Mouse (Mus musculus): ENCODE results near the gene Usf1. TPM values are rescaled to one million over a fixed set of nuclear protein-coding genes. Genes with fewer than 3 reads are reported as not detected.

The Usf1 gene
- 73.6 TPM for polyA plus RNA-seq (2017; shearing (Covaris generic))

GRCm38 (mm10) chr1:171410947-171411484, at the start of gene Usf1:
Gene Usf1, plus strand, starts transcription at chr1:171411313.

GRCm38 (mm10) chr1:171369845-171370556, 41.1 kb upstream of the Usf1 start, which contains the start of gene Nectin4:
Gene Nectin4, plus strand, starts transcription at chr1:171370099.

GRCm38 (mm10) chr1:171388376-171389102, 22.6 kb upstream of the Usf1 start, which contains the start of gene Arhgap30:
Gene Arhgap30, plus strand, starts transcription at chr1:171388954.

GRCm38 (mm10) chr1:171418660-171419059, 7.5 kb downstream of the Usf1 start, which contains the start of gene Tstd1:
Gene Tstd1, plus strand, starts transcription at chr1:171418872.

GRCm38 (mm10) chr1:171437264-171438013, 26.3 kb downstream of the Usf1 start, which contains the start of gene F11r:
Gene F11r, plus strand, starts transcription at chr1:171437535.

Other genes starting within 250 kb of the Usf1 start
- not detected for gene Pcp4l1, start 215.0 kb upstream of the Usf1 start, polyA plus RNA-seq (2017; shearing (Covaris generic))
- gene Nr1i3, start 197.3 kb upstream of the Usf1 start, polyA plus RNA-seq (2017; shearing (Covaris generic)) = 0.37 TPM
- 17.5 TPM for gene Tomm40l, start 188.8 kb upstream of the Usf1 start, polyA plus RNA-seq (2017; shearing (Covaris generic))
- gene Apoa2, start 186.3 kb upstream of the Usf1 start, polyA plus RNA-seq (2017; shearing (Covaris generic)) = not detected
- gene Fcer1g, start 176.9 kb upstream of the Usf1 start, polyA plus RNA-seq (2017; shearing (Covaris generic)) = not detected
- 0.12 TPM for gene Adamts4, start 160.9 kb upstream of the Usf1 start, polyA plus RNA-seq (2017; shearing (Covaris generic))
- gene Ndufs2, start 159.9 kb upstream of the Usf1 start, polyA plus RNA-seq (2017; shearing (Covaris generic)) = 124 TPM
- gene B4galt3, start 141.0 kb upstream of the Usf1 start, polyA plus RNA-seq (2017; shearing (Covaris generic)) = 51.8 TPM
- 62.3 TPM for gene Ppox, start 130.1 kb upstream of the Usf1 start, polyA plus RNA-seq (2017; shearing (Covaris generic))
- 57.4 TPM for gene Usp21, start 123.3 kb upstream of the Usf1 start, polyA plus RNA-seq (2017; shearing (Covaris generic))
- 50.7 TPM for gene Ufc1, start 116.3 kb upstream of the Usf1 start, polyA plus RNA-seq (2017; shearing (Covaris generic))
- 32.6 TPM for gene Dedd, start 82.2 kb upstream of the Usf1 start, polyA plus RNA-seq (2017; shearing (Covaris generic))
- gene Nit1, start 65.7 kb upstream of the Usf1 start, polyA plus RNA-seq (2017; shearing (Covaris generic)) = 39.4 TPM
- 112 TPM for gene Pfdn2, start 65.6 kb upstream of the Usf1 start, polyA plus RNA-seq (2017; shearing (Covaris generic))
- gene Klhdc9, start 50.5 kb upstream of the Usf1 start, polyA plus RNA-seq (2017; shearing (Covaris generic)) = not detected
- gene Nectin4, start 41.2 kb upstream of the Usf1 start, polyA plus RNA-seq (2017; shearing (Covaris generic)) = 0.10 TPM
- 159 TPM for gene Arhgap30, start 22.4 kb upstream of the Usf1 start, polyA plus RNA-seq (2017; shearing (Covaris generic))
- 3.6 TPM for gene Tstd1, start 7.6 kb downstream of the Usf1 start, polyA plus RNA-seq (2017; shearing (Covaris generic))
- 0.19 TPM for gene F11r, start 26.2 kb downstream of the Usf1 start, polyA plus RNA-seq (2017; shearing (Covaris generic))
- 7.3 TPM for gene Alyref2, start 92.2 kb downstream of the Usf1 start, polyA plus RNA-seq (2017; shearing (Covaris generic))
- gene Itln1, start 124.0 kb downstream of the Usf1 start, polyA plus RNA-seq (2017; shearing (Covaris generic)) = not detected
- gene Cd244a, start 147.9 kb downstream of the Usf1 start, polyA plus RNA-seq (2017; shearing (Covaris generic)) = not detected
- 92.0 TPM for gene Ly9, start 196.1 kb downstream of the Usf1 start, polyA plus RNA-seq (2017; shearing (Covaris generic))
- gene Slamf7, start 241.7 kb downstream of the Usf1 start, polyA plus RNA-seq (2017; shearing (Covaris generic)) = 0.78 TPM